Comparison of ENCODE assay signal across 8 mouse cellular contexts in genomic region chr17:28621381-28622299, GRCm38 (mm10). TPM values are rescaled to one million over a fixed set of nuclear protein-coding genes. Genes with fewer than 3 reads are reported as not detected.
DNase-seq lines count a peak whose midpoint lies in the region; ATAC-seq and TF ChIP-seq lines count a peak whose summit lies in the region.

No protein-coding gene starts in this region.

- peak overlapping the region; percentile 98 for H3K4me3 ChIP-seq in embryonic facial prominence, embryonic 11.5 days (ENCODE audit: low read depth, low read length)
- H3K4me3 ChIP-seq in midbrain, postnatal 0 days (ENCODE audit: low read depth, low read length), result peak overlapping the region; percentile 99

- peak overlapping the region; percentile 87 for H3K27ac ChIP-seq in embryonic facial prominence, embryonic 11.5 days (replicated peaks; ENCODE audit: low read depth, low read length)
- H3K27ac ChIP-seq in midbrain, postnatal 0 days (ENCODE audit: low read depth, low read length), result peak overlapping the region; percentile 93

- H3K4me2 ChIP-seq in embryonic facial prominence, embryonic 11.5 days (ENCODE audit: low read depth, low read length), result peak overlapping the region; percentile 87
- peak overlapping the region; percentile 89 for H3K4me2 ChIP-seq in midbrain, postnatal 0 days (ENCODE audit: low read depth, low read length, poor library complexity, severe bottlenecking)

- no peaks in the 10 kb centered on the region for H3K9me3 ChIP-seq in embryonic facial prominence, embryonic 11.5 days (replicated peaks; ENCODE audit: control insufficient read depth, low read length)
- no peaks in the 10 kb centered on the region for H3K9me3 ChIP-seq in midbrain, postnatal 0 days (ENCODE audit: low read length)

- under 1% methylated on average over 70 of the region's 78 CpGs for WGBS in embryonic facial prominence, embryonic 11.5 days
- under 1% methylated on average over 62 of the region's 78 CpGs for WGBS in midbrain, postnatal 0 days

- H3K27me3 ChIP-seq in embryonic facial prominence, embryonic 11.5 days (ENCODE audit: control insufficient read depth, insufficient read depth, low read length), result no peaks in the 10 kb centered on the region
- no peaks in the 10 kb centered on the region for H3K27me3 ChIP-seq in midbrain, postnatal 0 days (ENCODE audit: insufficient read depth, low read length)

- no peaks in the 10 kb centered on the region for H3K36me3 ChIP-seq in embryonic facial prominence, embryonic 11.5 days (replicated peaks; ENCODE audit: control insufficient read depth, insufficient read depth, low read depth, low read length)
- H3K36me3 ChIP-seq in midbrain, postnatal 0 days (ENCODE audit: insufficient read depth, low read length), result no peaks in the 10 kb centered on the region

- peak; percentile 84 for ATAC-seq in embryonic facial prominence, embryonic 11.5 days (replicated peaks; ENCODE audit: insufficient number of reproducible peaks, low FRiP score, low TSS enrichment, low read depth)
- ATAC-seq in midbrain, postnatal 0 days (ENCODE audit: low FRiP score), result peak; percentile 77

- H3K4me1 ChIP-seq in embryonic facial prominence, embryonic 11.5 days (ENCODE audit: control insufficient read depth, insufficient read depth, low read length), result no peaks in the 10 kb centered on the region; the same call in 1 of the 2 replicates
- H3K4me1 ChIP-seq in midbrain, postnatal 0 days (ENCODE audit: insufficient read depth, low read length), result peaks cover 6% of the 10 kb centered on the region

- peak; percentile 30 to 56 for DNase-seq in left cerebral cortex, adult 18-20 months (ENCODE audit: low spot score in 2 of 2)
- no peak for DNase-seq in left cerebral cortex, adult 11 months (ENCODE audit: low spot score)
- peak; percentile 75 for DNase-seq in embryonic facial prominence, embryonic 11.5 days (ENCODE audit: low spot score)
- DNase-seq in heart, adult 8-10 months (ENCODE audit: low spot score), result peak; percentile 19
- DNase-seq in kidney, adult 8-10 months, result peak; percentile 71 to 76
- peak; percentile 73 for DNase-seq in liver
- peak; percentile 73 for DNase-seq in midbrain, postnatal 0 days (ENCODE audit: low spot score)
- peak; percentile 39 to 75 for DNase-seq in spleen, postnatal 4 days (ENCODE audit: low spot score in 2 of 2)

- TF ChIP-seq CTCF in midbrain, postnatal 0 days (IDR thresholded peaks at IDR 0.05), result no peak

- peak overlapping the region; percentile 98 for H3K9ac ChIP-seq in embryonic facial prominence, embryonic 11.5 days (replicated peaks; ENCODE audit: low read length)
- H3K9ac ChIP-seq in midbrain, postnatal 0 days (replicated peaks; ENCODE audit: low read length, poor library complexity, severe bottlenecking), result peak overlapping the region; percentile 98

RNA-seq across cellular contexts. Expression of gene Srpk1, which starts 0.9 kb away (rescaled TPM):
- total RNA-seq in left cerebral cortex, adult 18-20 months (2021), result 100 to 1,000 TPM; 106 to 114 TPM
- polyA plus RNA-seq in embryonic facial prominence, embryonic 11.5 days (2014; fragmentation: Nextera tagmentation; extraction: Ambion mirVana), result 130 and 135 TPM in 2 replicates
- 10 to 100 TPM; 30.8 to 38.3 (median 35.2) TPM for total RNA-seq in heart, adult 8-10 months (2022)
- 58.1 and 67.5 TPM in 2 replicates for total RNA-seq in midbrain, postnatal 0 days (2014; rRNA removed)
- polyA plus RNA-seq in midbrain, postnatal 0 days (2015; fragmentation: Nextera tagmentation; extraction: Ambion mirVana), result 73.3 and 80.7 TPM in 2 replicates

RNA-seq across cellular contexts. Expression of gene Lhfpl5, which starts 46.2 kb away (rescaled TPM):
- 1 to 10 TPM; 3.6 to 4.1 TPM for total RNA-seq in left cerebral cortex, adult 18-20 months (2021)
- 0.34 TPM in 1 of 2 replicates, not detected in the other for polyA plus RNA-seq in embryonic facial prominence, embryonic 11.5 days (2014; fragmentation: Nextera tagmentation; extraction: Ambion mirVana)
- not detected for total RNA-seq in heart, adult 8-10 months (2022)
- 22.8 and 28.6 TPM in 2 replicates for total RNA-seq in midbrain, postnatal 0 days (2014; rRNA removed)
- 21.0 and 25.5 TPM in 2 replicates for polyA plus RNA-seq in midbrain, postnatal 0 days (2015; fragmentation: Nextera tagmentation; extraction: Ambion mirVana)

Comparison
In these comparisons a context has a peak if more than half of its experiments do, and no peak if none do; other contexts are left out.
1. RNA of gene Lhfpl5, which starts 46.2 kb away (total RNA-seq): 22.8 to 28.6 TPM in midbrain, postnatal 0 days and 3.6 to 4.1 TPM in left cerebral cortex, adult 18-20 months; not detected in heart, adult 8-10 months; every median in the first group is over 4 times any median in the second.